Mouse (Mus musculus) forebrain, embryonic 14.5 days (tissue): ENCODE results near the gene Dscaml1. TPM values are rescaled to one million over a fixed set of nuclear protein-coding genes. Genes with fewer than 3 reads are reported as not detected.

Source experiments
- ATAC-seq: fragments of 200-750 bp; cut with Nextera tagmentation; 2 replicates; pipeline ENCODE4 v1.8.0; 2017; ENCODE audit warnings: mild to moderate bottlenecking, moderate library complexity
- DNase-seq: peaks from one replicate; pipeline ENCODE4 v3.0.0-alpha.2; 2015; ENCODE audit warnings: low spot score
- H3K27ac ChIP-seq: fragments of 300-500 bp; sonication (generic); 2 replicates; pipeline ENCODE4 v1.5.1; 2014; ENCODE audit warnings: low read depth, mild to moderate bottlenecking, control low read depth, low read length, moderate library complexity
- H3K27me3 ChIP-seq: fragments of 300-500 bp; sonication (generic); replicated peaks from 2 replicates; pipeline ENCODE4 v1.6.1; 2014; ENCODE audit warnings: low read length, control low read depth, mixed read lengths; ENCODE audit not compliant: control insufficient read depth, insufficient read depth
- H3K36me3 ChIP-seq: fragments of 300-500 bp; sonication (generic); 2 replicates; pipeline ENCODE4 v1.6.1; 2014; ENCODE audit warnings: low read length, control low read depth; ENCODE audit not compliant: control insufficient read depth, insufficient read depth
- H3K4me1 ChIP-seq: fragments of 300-500 bp; sonication (generic); 2 replicates; pipeline ENCODE4 v1.6.1; 2014; ENCODE audit warnings: antibody characterized with exemption, low read length, control low read depth; ENCODE audit not compliant: control insufficient read depth, insufficient read depth
- H3K4me2 ChIP-seq: fragments of 300-500 bp; sonication (generic); 2 replicates; pipeline ENCODE4 v1.6.1; 2014; ENCODE audit warnings: mild to moderate bottlenecking, control low read depth, low read length
- H3K4me3 ChIP-seq: fragments of 300-500 bp; sonication (generic); 2 replicates; pipeline ENCODE4 v1.5.1; 2014; ENCODE audit warnings: low read depth, low read length, control low read depth
- H3K9ac ChIP-seq: fragments of 300-500 bp; sonication (generic); 2 replicates; pipeline ENCODE4 v1.6.1; 2014; ENCODE audit warnings: mild to moderate bottlenecking, low read length, control low read depth, moderate library complexity
- H3K9me3 ChIP-seq: fragments of 300-500 bp; sonication (generic); replicated peaks from 2 replicates; pipeline ENCODE4 v1.6.1; 2016; ENCODE audit warnings: low read length, control low read depth, mixed read lengths; ENCODE audit not compliant: control insufficient read depth
- WGBS: fragments of 180-500 bp; shearing (Covaris S2); extraction: QIAGEN DNeasy Blood & Tissue Kit; methylation state at CpG from one replicate; pipeline ENCODE4 v1.1.7; 2014; 5-methylcytosine and 5-hydroxymethylcytosine counted together
- polyA plus RNA-seq: library from polyadenylated mRNA; unstranded; fragments of >200 nt; fragmentation: Nextera tagmentation; extraction: Ambion mirVana; gene quantifications from 2 replicates; pipeline ENCODE4 v1.2.1, GENCODE M21; 2014

Gene Dscaml1
- polyA plus RNA-seq, 1 experiment from 2014 or later = 11.3 TPM

- H3K9me3 ChIP-seq = no peaks in the 10 kb centered on the region
- peak; percentile 78 for DNase-seq
- ATAC-seq = peak; percentile 31; the same call in 1 of the 2 replicates
- H3K27me3 ChIP-seq = no peaks in the 10 kb centered on the region
- no peak overlapping the region for H3K4me3 ChIP-seq
- no peak overlapping the region for H3K4me2 ChIP-seq
- no peak overlapping the region for H3K27ac ChIP-seq
- 41% methylated on average over 4 of the region's 4 CpGs for WGBS
- H3K4me1 ChIP-seq = no peaks in the 10 kb centered on the region
- no peaks in the 10 kb centered on the region for H3K36me3 ChIP-seq
- H3K9ac ChIP-seq = no peak overlapping the region
Measured at GRCm38 (mm10) chr9:45415912-45416311, 10.5 kb upstream of the Dscaml1 start.

GRCm38 (mm10) chr9:45417245-45417644 is 9.2 kb upstream of the Dscaml1 start:
- ATAC-seq (no peak; the same call in 1 of the 2 replicates), DNase-seq (peak; percentile 50)
- no peak overlapping the region for H3K4me2 ChIP-seq
- H3K4me1 ChIP-seq = no peaks in the 10 kb centered on the region
- H3K27ac ChIP-seq = no peak overlapping the region
- no peaks in the 10 kb centered on the region for H3K9me3 ChIP-seq
- no peak overlapping the region for H3K4me3 ChIP-seq
- WGBS = 30% methylated on average over 8 of the region's 8 CpGs
- no peak overlapping the region for H3K9ac ChIP-seq
- H3K36me3 ChIP-seq = no peaks in the 10 kb centered on the region
- no peaks in the 10 kb centered on the region for H3K27me3 ChIP-seq

GRCm38 (mm10) chr9:45418252-45418651 is 8.2 kb upstream of the Dscaml1 start:
- WGBS = 70% methylated on average over 8 of the region's 8 CpGs
- DNase-seq = no peak

GRCm38 (mm10) chr9:45421209-45421608 is 5.2 kb upstream of the Dscaml1 start:
- H3K27ac ChIP-seq = no peak overlapping the region
- H3K4me2 ChIP-seq = no peak overlapping the region
- H3K4me1 ChIP-seq = no peaks in the 10 kb centered on the region
- DNase-seq = no peak
- H3K9me3 ChIP-seq = no peaks in the 10 kb centered on the region
- H3K27me3 ChIP-seq = no peaks in the 10 kb centered on the region
- H3K4me3 ChIP-seq = no peak overlapping the region
- H3K36me3 ChIP-seq = no peaks in the 10 kb centered on the region
- no peak overlapping the region for H3K9ac ChIP-seq
- 62% methylated on average over 8 of the region's 8 CpGs for WGBS
- no peak for ATAC-seq

More at GRCm38 (mm10) chr9:45418252-45418651, 8.2 kb upstream of the Dscaml1 start:
- Histone ChIP-seq H3K9me3 (no peaks in the 10 kb centered on the region), H3K4me3 (no peak overlapping the region), H3K9ac (no peak overlapping the region), H3K27ac (no peak overlapping the region), H3K4me2 (no peak overlapping the region), H3K27me3 (no peaks in the 10 kb centered on the region), H3K36me3 (no peaks in the 10 kb centered on the region), H3K4me1 (no peaks in the 10 kb centered on the region)
- ATAC-seq = no peak

- Histone ChIP-seq H3K27me3 (no peaks in the 10 kb centered on the region), H3K9me3 (no peaks in the 10 kb centered on the region), H3K4me2 (no peak overlapping the region), H3K4me3 (no peak overlapping the region), H3K36me3 (no peaks in the 10 kb centered on the region), H3K4me1 (no peaks in the 10 kb centered on the region), H3K9ac (no peak overlapping the region), H3K27ac (no peak overlapping the region)
- ATAC-seq = no peak
- no peak for DNase-seq
- WGBS = 76% methylated on average over 7 of the region's 7 CpGs
Measured at GRCm38 (mm10) chr9:45422761-45423298, 3.6 kb upstream of the Dscaml1 start.

- H3K9ac ChIP-seq = no peak overlapping the region
- DNase-seq (no peak), ATAC-seq (no peak)
- WGBS = 24% methylated on average over 5 of the region's 5 CpGs
- H3K36me3 ChIP-seq = no peaks in the 10 kb centered on the region
- H3K27ac ChIP-seq = no peak overlapping the region
- peak overlapping the region; percentile 81; the same call in 1 of the 2 replicates for H3K4me2 ChIP-seq
- peaks cover 21% of the 10 kb centered on the region for H3K27me3 ChIP-seq
- no peak overlapping the region for H3K4me3 ChIP-seq
- H3K4me1 ChIP-seq = peaks cover 23% of the 10 kb centered on the region
- H3K9me3 ChIP-seq = no peaks in the 10 kb centered on the region
Measured at GRCm38 (mm10) chr9:45429392-45429791, 3.0 kb downstream of the Dscaml1 start.

- peaks cover 30% of the 10 kb centered on the region for H3K4me1 ChIP-seq
- no peaks in the 10 kb centered on the region for H3K9me3 ChIP-seq
- H3K4me3 ChIP-seq = peak overlapping the region; percentile 71
- ATAC-seq (peak; percentile 74), DNase-seq (peak; percentile 69)
- H3K36me3 ChIP-seq = no peaks in the 10 kb centered on the region
- WGBS = 2% methylated on average over 36 of the region's 54 CpGs
- H3K27ac ChIP-seq = peak overlapping the region; percentile 40; the same call in 1 of the 2 replicates
- peak overlapping the region; percentile 81 for H3K4me2 ChIP-seq
- peaks cover 21% of the 10 kb centered on the region for H3K27me3 ChIP-seq
- H3K9ac ChIP-seq = peak overlapping the region; percentile 84
Measured at GRCm38 (mm10) chr9:45429951-45430697, 3.7 kb downstream of the Dscaml1 start.

- H3K4me2 ChIP-seq = peak overlapping the region; percentile 81
- H3K9me3 ChIP-seq = no peaks in the 10 kb centered on the region
- 0% methylated on average over 14 of the region's 17 CpGs for WGBS
- peaks cover 21% of the 10 kb centered on the region for H3K27me3 ChIP-seq
- 0 out of 2 replicates have a peak, but pooled peaks have one; percentile 1 for ATAC-seq
- peak overlapping the region; percentile 40; the same call in 1 of the 2 replicates for H3K27ac ChIP-seq
- DNase-seq = no peak
- H3K36me3 ChIP-seq = no peaks in the 10 kb centered on the region
- H3K4me1 ChIP-seq = peaks cover 34% of the 10 kb centered on the region
- peak overlapping the region; percentile 71 for H3K4me3 ChIP-seq
- H3K9ac ChIP-seq = peak overlapping the region; percentile 84
Measured at GRCm38 (mm10) chr9:45430698-45430959, 4.2 kb downstream of the Dscaml1 start.

GRCm38 (mm10) chr9:45431150-45431549 is 4.7 kb downstream of the Dscaml1 start:
- ATAC-seq (no peak), DNase-seq (no peak)
- peaks cover 39% of the 10 kb centered on the region for H3K4me1 ChIP-seq

More at GRCm38 (mm10) chr9:45431150-45431549, 4.7 kb downstream of the Dscaml1 start:
- H3K27me3 ChIP-seq = peaks cover 21% of the 10 kb centered on the region
- WGBS = 1% methylated on average over 24 of the region's 26 CpGs
- H3K36me3 ChIP-seq = no peaks in the 10 kb centered on the region
- H3K9ac ChIP-seq = peak overlapping the region; percentile 84
- H3K4me3 ChIP-seq = peak overlapping the region; percentile 71
- peak overlapping the region; percentile 70; the same call in 1 of the 2 replicates for H3K27ac ChIP-seq
- peak overlapping the region; percentile 81 for H3K4me2 ChIP-seq
- no peaks in the 10 kb centered on the region for H3K9me3 ChIP-seq
